Mouse (Mus musculus) lung, embryonic 14.5 days (tissue): ENCODE measurements around the gene Slc38a3. TPM values are rescaled to one million over a fixed set of nuclear protein-coding genes. Genes with fewer than 3 reads are reported as not detected.
"Not testable (repeated sequence)": the region's sequence is repeated elsewhere in the genome, so short reads cannot be mapped to it uniquely, and the experiment has no call there.

ENCODE experiments used
- ATAC-seq: fragments of 200-750 bp; cut with Nextera tagmentation; 2 replicates; pipeline ENCODE4 v1.8.0; 2017; ENCODE audit warnings: mild to moderate bottlenecking, moderate TSS enrichment, moderate library complexity; ENCODE audit not compliant: insufficient read depth
- DNase-seq: peaks from one replicate; pipeline ENCODE4 v3.0.0-alpha.2; 2015
- H3K27ac ChIP-seq: fragments of 300-500 bp; sonication (generic); 2 replicates; pipeline ENCODE4 v1.5.1; 2014; ENCODE audit warnings: low read depth, mild to moderate bottlenecking, moderate library complexity
- H3K27me3 ChIP-seq: fragments of 300-500 bp; sonication (generic); 2 replicates; pipeline ENCODE4 v1.6.1; 2014; ENCODE audit warnings: low read length, control low read depth; ENCODE audit not compliant: insufficient read depth
- H3K36me3 ChIP-seq: fragments of 300-500 bp; sonication (generic); 2 replicates; pipeline ENCODE4 v1.6.1; 2014; ENCODE audit warnings: control low read depth; ENCODE audit not compliant: insufficient read depth
- H3K4me1 ChIP-seq: fragments of 300-500 bp; sonication (generic); 2 replicates; pipeline ENCODE4 v1.6.1; 2014; ENCODE audit warnings: antibody characterized with exemption, control low read depth; ENCODE audit not compliant: insufficient read depth
- H3K4me2 ChIP-seq: fragments of 300-500 bp; sonication (generic); 2 replicates; pipeline ENCODE4 v1.6.1; 2014; ENCODE audit warnings: mild to moderate bottlenecking
- H3K4me3 ChIP-seq: fragments of 300-500 bp; sonication (generic); 2 replicates; pipeline ENCODE4 v1.5.1; 2014; ENCODE audit warnings: low read depth, low read length
- H3K9ac ChIP-seq: fragments of 300-500 bp; sonication (generic); 2 replicates; pipeline ENCODE4 v1.6.1; 2014
- H3K9me3 ChIP-seq: fragments of 300-500 bp; sonication (generic); 2 replicates; pipeline ENCODE4 v1.6.1; 2016; ENCODE audit warnings: low read depth, low read length, control low read depth
- CTCF ChIP-seq: IDR thresholded peaks from 2 replicates; pipeline ENCODE4 v1.5.1; 2016; ENCODE audit warnings: antibody characterized with exemption, low read depth
- WGBS: fragments of 180-500 bp; shearing (Covaris S2); extraction: QIAGEN DNeasy Blood & Tissue Kit; methylation state at CpG from one replicate; pipeline ENCODE4 v1.1.7; 2014; 5-methylcytosine and 5-hydroxymethylcytosine counted together
- polyA plus RNA-seq: library from polyadenylated mRNA; unstranded; fragments of >200 nt; fragmentation: Nextera tagmentation; extraction: Ambion mirVana; gene quantifications from 2 replicates; pipeline ENCODE4 v1.2.1, GENCODE M21; 2014

The Slc38a3 gene
- polyA plus RNA-seq, 1 experiment from 2014 or later, result 3.6 TPM

DNA sequence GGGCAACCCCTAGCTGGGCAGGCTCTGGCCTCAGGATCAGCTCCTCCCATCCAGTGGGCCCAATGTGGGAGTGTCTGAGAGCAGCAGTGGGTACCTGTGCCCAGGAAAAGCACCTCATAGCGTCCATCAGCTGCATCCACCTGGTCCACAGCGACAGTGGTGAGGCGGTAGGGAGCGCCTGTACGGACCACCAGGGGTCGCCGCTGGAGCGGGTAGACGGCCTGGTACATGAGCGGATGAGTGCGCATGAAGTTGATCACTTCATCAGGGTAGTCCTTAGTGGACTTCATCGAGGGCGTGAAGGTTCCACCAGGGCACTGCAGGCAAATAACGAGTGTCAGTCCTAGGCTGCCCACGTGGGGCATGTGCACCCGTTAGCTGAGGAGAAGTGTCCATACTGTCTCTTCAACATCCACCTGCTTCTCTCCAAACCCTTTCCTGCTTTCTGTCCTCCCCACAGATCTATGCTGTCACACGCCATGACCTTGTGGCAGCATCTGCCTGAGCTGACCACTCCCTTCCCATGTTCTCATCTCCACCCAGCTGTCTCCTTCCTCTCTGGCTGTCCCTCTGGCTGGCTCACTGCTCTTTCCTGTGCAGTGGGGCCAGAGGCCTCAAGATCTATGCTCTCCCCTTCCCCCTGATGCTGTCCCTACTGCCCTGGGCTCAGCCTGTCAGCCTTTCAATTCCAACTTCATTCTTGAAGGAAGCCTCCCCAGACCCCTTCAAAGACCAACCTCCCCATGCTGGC, 16.1 kb upstream of the Slc38a3 start:
- ATAC-seq, result peak; percentile 73
- Histone ChIP-seq H3K4me1 (no peaks in the 10 kb centered on the region), H3K4me3 (no peak overlapping the region), H3K4me2 (no peak overlapping the region), H3K9me3 (no peaks in the 10 kb centered on the region), H3K27me3 (no peaks in the 10 kb centered on the region), H3K36me3 (peaks cover 58% of the 10 kb centered on the region), H3K27ac (no peak overlapping the region), H3K9ac (no peak overlapping the region)
- peak; percentile 81 for DNase-seq
- peak; percentile 94 for TF ChIP-seq CTCF
- 31% methylated on average over 17 of the region's 17 CpGs for WGBS

DNA sequence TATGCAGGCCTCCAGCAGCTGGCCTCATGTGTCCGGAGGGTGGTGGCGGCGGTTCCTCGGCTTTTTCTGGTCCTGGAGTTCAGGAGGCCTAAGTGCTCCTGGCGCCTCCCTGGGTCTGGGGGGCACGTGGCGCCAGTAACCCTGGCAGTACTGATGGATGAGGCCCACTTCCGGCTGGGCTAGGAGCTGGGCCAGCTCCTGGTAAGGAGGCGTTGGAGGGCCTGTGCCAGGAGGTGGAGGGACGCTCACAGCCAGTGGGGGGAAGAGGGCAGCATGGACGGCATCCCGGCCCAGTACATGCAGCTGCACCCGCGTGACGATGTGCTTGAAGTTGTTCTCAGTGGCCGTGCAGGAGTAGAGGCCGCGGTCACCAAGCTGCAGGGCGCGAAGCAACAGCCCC, 13.1 kb upstream of the Slc38a3 start:
- Histone ChIP-seq H3K36me3 (peaks cover 29% of the 10 kb centered on the region), H3K4me2 (no peak overlapping the region), H3K27ac (no peak overlapping the region), H3K4me3 (no peak overlapping the region), H3K9me3 (no peaks in the 10 kb centered on the region), H3K4me1 (no peaks in the 10 kb centered on the region), H3K9ac (no peak overlapping the region), H3K27me3 (peaks cover 3% of the 10 kb centered on the region)
- ATAC-seq (no peak), DNase-seq (peak; percentile 39)
- no peak for TF ChIP-seq CTCF
- 67% methylated on average over 20 of the region's 20 CpGs for WGBS

DNA sequence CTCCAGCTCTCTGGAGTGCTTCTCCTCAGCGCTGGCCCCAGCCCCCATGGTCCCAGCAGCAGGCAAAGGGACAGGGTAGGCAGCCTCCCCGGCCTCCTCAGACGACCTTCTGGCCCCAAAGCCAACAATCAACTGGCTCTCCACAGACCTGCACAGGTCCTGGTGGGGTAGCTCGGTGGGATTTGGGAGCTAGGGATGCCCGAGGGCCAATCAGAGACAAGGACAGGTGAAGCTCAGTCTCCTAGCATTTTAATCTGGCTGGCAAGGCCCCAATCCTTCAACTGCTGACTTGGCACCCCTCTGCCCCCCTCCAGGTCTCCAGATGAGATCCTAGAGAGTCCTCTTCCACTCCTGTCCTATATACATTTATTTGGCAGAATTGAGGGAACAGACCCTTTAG, 10.2 kb upstream of the Slc38a3 start, which contains the start of gene Gnat1:
Gnat1 (minus strand) TSS at position 212 of the 400 bp plus-strand sequence.
- H3K9ac ChIP-seq, result no peak within 1 kb of the TSS
- 32% methylated on average over 5 of the region's 5 CpGs for WGBS
- no peak within 1 kb of the TSS for H3K4me3 ChIP-seq
- no peak for TF ChIP-seq CTCF
- H3K9me3 ChIP-seq, result no peaks in the 10 kb centered on the region
- no peak within 1 kb of the TSS for H3K27ac ChIP-seq
- no peaks in the 10 kb centered on the region for H3K4me1 ChIP-seq
- H3K27me3 ChIP-seq, result peaks cover 31% of the 10 kb centered on the region
- ATAC-seq, result no peak
- H3K4me2 ChIP-seq, result no peak within 1 kb of the TSS
- DNase-seq, result no peak
- peaks cover 17% of the 10 kb centered on the region; the same call in 1 of the 2 replicates for H3K36me3 ChIP-seq

DNA sequence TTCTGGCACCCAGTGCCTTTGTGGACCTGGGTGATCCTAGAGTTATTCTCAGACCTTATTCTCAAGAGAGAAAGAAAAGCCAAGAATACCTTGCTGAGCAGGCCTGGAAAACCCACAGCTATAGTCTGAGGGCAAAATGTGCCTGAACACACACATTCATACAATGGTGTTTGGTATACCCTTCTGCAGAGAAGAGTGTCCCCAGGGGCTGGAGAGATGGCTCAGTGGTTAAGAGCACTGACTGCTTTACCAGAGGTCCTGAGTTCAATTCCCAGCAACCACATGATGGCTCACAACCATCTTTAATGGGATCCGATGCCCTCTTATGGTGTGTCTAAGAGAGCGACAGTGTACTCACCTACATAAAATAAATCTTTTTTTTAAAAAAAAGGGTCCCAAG, 9.5 kb upstream of the Slc38a3 start:
- H3K4me3 ChIP-seq, result no peak overlapping the region
- H3K9ac ChIP-seq, result no peak overlapping the region
- no peak for DNase-seq
- no peaks in the 10 kb centered on the region for H3K9me3 ChIP-seq
- no peak overlapping the region for H3K27ac ChIP-seq
- no peaks in the 10 kb centered on the region for H3K4me1 ChIP-seq
- no peak for TF ChIP-seq CTCF
- H3K36me3 ChIP-seq, result peaks cover 11% of the 10 kb centered on the region; the same call in 1 of the 2 replicates
- 90% methylated on average over 2 of the region's 2 CpGs for WGBS
- no peak overlapping the region for H3K4me2 ChIP-seq
- ATAC-seq, result no peak
- H3K27me3 ChIP-seq, result peaks cover 31% of the 10 kb centered on the region

DNA sequence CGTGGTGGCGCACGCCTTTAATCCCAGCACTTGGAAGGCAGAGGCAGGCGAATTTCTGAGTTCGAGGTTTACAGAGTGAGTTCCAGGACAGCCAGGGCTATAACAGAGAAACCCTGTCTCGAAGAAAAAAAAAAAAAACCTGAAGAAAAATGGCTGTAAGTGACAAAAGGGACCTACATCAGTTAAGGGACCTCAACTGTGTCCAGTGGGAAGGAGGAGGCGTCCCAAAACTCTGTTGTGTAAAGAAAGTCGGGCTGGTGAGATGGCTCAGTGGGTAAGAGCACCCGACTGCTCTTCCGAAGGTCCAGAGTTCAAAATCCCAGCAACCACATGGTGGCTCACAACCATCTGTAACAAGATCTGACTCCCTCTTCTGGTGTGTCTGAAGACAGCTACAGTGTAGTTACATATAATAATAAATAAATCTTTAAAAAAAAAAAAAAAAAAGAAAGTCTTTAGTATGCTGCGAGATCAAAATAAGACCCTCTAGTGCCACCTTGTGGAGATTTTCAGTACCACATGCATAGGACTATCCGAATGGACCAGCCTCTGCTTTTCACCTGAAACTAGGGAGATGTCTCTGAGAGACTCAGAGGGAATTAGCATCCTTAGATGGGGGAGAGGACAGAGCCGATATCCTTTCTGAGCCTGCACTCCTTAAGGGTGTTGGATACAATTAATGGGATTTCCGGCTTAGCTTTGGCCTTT, 8.6 kb upstream of the Slc38a3 start:
- H3K4me1 ChIP-seq, ATAC-seq, H3K9ac ChIP-seq, H3K36me3 ChIP-seq, H3K27ac ChIP-seq, H3K9me3 ChIP-seq, H3K4me2 ChIP-seq, H3K4me3 ChIP-seq: not testable (repeated sequence)
- WGBS, result 37% methylated on average over 14 of the region's 14 CpGs
- peak; percentile 76 for TF ChIP-seq CTCF
- H3K27me3 ChIP-seq, result peaks cover 31% of the 10 kb centered on the region
- DNase-seq, result peak; percentile 94

DNA sequence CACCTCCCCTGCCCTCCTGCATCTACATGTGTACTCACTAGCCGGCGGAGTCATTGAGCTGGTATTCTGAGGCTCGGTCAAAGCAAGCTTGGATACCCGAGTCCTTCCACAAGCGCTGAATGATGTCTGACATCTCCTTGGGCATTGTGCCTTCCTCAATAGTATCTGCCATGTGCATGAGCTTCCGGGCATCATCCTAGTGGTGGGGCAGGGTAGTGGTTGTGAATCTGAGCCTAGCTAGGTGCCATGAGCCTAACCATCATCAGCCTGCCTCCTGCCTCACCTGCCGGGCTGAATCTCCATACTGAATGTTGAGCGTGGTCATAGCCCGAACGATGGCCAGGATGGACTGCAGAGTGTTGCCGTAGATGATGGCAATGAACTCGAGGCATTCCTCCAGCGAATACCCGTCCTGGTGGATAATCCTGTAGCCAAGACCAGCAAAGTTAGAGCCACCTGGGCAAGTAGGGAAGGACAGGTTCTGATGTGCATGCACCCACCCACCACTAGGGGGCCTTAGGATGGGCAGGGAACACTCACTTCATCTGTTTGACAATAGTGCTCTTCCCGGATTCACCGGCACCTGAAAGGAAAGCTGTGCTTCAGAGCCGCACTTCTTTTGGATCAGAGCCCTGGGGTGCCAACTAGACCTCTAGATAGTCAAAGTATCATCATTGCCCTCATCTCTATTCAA, 7.9 kb upstream of the Slc38a3 start:
- Histone ChIP-seq H3K4me2 (peak overlapping the region; percentile 60; the same call in 1 of the 2 replicates), H3K4me3 (no peak overlapping the region), H3K27me3 (peaks cover 31% of the 10 kb centered on the region), H3K4me1 (no peaks in the 10 kb centered on the region), H3K9me3 (no peaks in the 10 kb centered on the region), H3K27ac (no peak overlapping the region), H3K9ac (no peak overlapping the region), H3K36me3 (0 out of 2 replicates have a peak, but pooled peaks cover under 1% of the 10 kb centered on the region)
- ATAC-seq (no peak), DNase-seq (peak; percentile 67)
- WGBS, result 20% methylated on average over 17 of the region's 17 CpGs
- TF ChIP-seq CTCF, result peak; percentile 86

DNA sequence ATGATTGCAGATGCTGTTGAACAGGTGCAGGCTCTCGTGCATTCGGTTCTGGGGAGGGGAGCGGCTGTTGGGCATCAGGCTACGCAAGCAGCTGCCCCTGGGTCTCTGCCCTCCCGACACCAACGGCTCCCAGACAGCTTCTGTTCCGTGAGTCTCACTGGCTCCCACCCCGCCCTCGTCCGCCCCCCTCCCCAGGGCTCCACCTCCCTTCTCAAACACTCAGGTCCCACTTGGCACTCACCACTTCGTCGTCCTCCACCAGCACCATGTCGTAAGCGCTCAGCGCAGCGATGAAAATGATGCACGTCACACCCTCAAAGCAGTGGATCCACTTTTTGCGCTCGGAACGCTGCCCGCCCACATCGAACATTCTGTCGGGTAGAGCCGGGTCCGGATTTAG, 7.0 kb upstream of the Slc38a3 start:
- Histone ChIP-seq H3K27me3 (peaks cover 31% of the 10 kb centered on the region), H3K4me1 (no peaks in the 10 kb centered on the region), H3K36me3 (no peaks in the 10 kb centered on the region), H3K9ac (peak overlapping the region; percentile 33), H3K27ac (no peak overlapping the region), H3K9me3 (no peaks in the 10 kb centered on the region), H3K4me2 (peak overlapping the region; percentile 60), H3K4me3 (peak overlapping the region; percentile 27)
- WGBS, result 1% methylated on average over 25 of the region's 25 CpGs
- no peak for TF ChIP-seq CTCF
- DNase-seq, result peak; percentile 49
- peak; percentile 44 for ATAC-seq
